Mouse (Mus musculus): ENCODE data around the gene Mblac1. TPM values are rescaled to one million over a fixed set of nuclear protein-coding genes. Genes with fewer than 3 reads are reported as not detected.

Mblac1 gene
- polyA plus RNA-seq, 1 experiment: 1.4 TPM

DNA sequence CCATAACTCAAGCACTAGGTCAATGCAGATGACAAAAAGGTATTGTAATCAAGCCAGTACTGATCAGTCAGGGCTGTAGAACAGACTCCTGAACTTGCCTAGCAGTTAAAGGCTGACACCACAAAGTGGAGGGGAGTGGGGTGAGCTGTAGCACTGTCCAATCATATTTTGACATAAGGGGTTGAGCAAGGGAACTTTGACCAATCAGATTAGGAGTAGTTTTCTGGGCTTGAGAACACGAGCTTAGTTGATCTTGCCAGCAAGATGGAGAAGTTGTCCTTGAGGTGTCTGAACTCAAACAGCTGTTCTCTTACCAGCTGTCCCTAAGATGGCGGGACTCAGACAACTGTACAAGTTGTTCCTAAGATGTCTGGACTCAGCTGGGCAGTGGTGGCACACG is 20.9 kb upstream of the Mblac1 start:
- Histone ChIP-seq H3K27me3 (ENCODE audit: control insufficient read depth, insufficient read depth, low read length, poor library complexity, severe bottlenecking) (no peaks in the 10 kb centered on the region), H3K27ac (ENCODE audit: insufficient read depth, low read length) (no peak overlapping the region), H3K9ac (ENCODE audit: low read depth, poor library complexity, severe bottlenecking) (0 out of 2 replicates have a peak overlapping the region, but pooled peaks have one; percentile 94), H3K9me3 (replicated peaks; ENCODE audit: control insufficient read depth, insufficient read depth, low read length, poor library complexity, severe bottlenecking) (no peaks in the 10 kb centered on the region), H3K4me3 (ENCODE audit: low read depth, low read length) (no peak overlapping the region), H3K36me3 (ENCODE audit: control insufficient read depth, insufficient read depth, low read length, poor library complexity, severe bottlenecking) (peaks cover 25% of the 10 kb centered on the region), H3K4me1 (ENCODE audit: control insufficient read depth, insufficient read depth, low read length) (peaks cover 1% of the 10 kb centered on the region)
- TF ChIP-seq POLR2A (IDR thresholded peaks at IDR 0.05; ENCODE audit: insufficient read depth, low read length): no peak

DNA sequence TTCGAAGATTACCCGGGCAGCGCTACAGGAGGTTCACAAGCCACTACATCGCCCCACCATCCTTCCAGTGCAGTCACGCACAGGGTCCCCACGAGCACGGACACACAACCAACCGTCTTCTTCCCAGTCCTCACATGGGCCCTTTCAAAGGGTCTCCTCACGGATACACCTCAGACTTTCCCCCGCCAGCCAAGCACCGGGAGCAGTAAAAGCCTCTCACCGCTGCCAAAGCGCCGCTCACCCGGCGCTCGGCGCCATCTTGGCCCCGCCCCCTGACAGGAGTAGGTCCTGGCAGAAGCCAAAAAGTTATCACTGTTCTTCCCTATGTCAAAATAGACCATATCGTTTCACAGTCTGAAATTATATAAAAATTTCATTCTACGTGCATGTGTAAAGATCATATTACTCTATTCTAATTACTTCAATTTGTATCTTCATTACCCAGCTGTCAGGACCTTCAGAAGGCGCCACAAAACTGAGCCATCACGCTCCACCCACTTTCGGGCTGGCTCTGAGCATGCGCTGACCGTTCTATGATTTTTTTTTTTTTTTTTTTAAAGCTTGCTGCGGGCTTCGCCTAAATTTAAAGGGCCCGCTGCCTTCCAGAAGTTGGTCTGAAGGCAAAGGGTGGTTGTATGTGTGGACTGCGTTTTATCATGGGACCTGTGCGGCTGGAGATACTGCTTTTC is 7.0 kb upstream of the Mblac1 start, which contains the start of the genes Taf6 and Cnpy4:
Gene Taf6 (minus strand): TSS at position 502 of the 689 bp plus-strand sequence.
Gene Cnpy4 (plus strand): TSS at position 536 of the 689 bp plus-strand sequence.
- H3K36me3 ChIP-seq (ENCODE audit: control insufficient read depth, insufficient read depth, low read length, poor library complexity, severe bottlenecking): peaks cover 10% of the 10 kb centered on the region
- no peaks in the 10 kb centered on the region for H3K27me3 ChIP-seq (ENCODE audit: control insufficient read depth, insufficient read depth, low read length, poor library complexity, severe bottlenecking)
- TF ChIP-seq CTCF (IDR thresholded peaks at IDR 0.05; ENCODE audit: low read depth, low read length) (no peak), POLR2A (IDR thresholded peaks at IDR 0.05; ENCODE audit: insufficient read depth, low read length) (peak; percentile 85)
- H3K4me1 ChIP-seq (ENCODE audit: control insufficient read depth, insufficient read depth, low read length): no peaks in the 10 kb centered on the region
- no peaks in the 10 kb centered on the region for H3K9me3 ChIP-seq (replicated peaks; ENCODE audit: control insufficient read depth, insufficient read depth, low read length, poor library complexity, severe bottlenecking)
- peak within 1 kb of the TSS; percentile 95 for H3K4me3 ChIP-seq (ENCODE audit: low read depth, low read length)
- peak within 1 kb of the TSS; percentile 71 for H3K9ac ChIP-seq (ENCODE audit: low read depth, poor library complexity, severe bottlenecking)
- H3K27ac ChIP-seq (ENCODE audit: insufficient read depth, low read length): peak within 1 kb of the TSS; percentile 2; the same call in 1 of the 2 replicates

DNA sequence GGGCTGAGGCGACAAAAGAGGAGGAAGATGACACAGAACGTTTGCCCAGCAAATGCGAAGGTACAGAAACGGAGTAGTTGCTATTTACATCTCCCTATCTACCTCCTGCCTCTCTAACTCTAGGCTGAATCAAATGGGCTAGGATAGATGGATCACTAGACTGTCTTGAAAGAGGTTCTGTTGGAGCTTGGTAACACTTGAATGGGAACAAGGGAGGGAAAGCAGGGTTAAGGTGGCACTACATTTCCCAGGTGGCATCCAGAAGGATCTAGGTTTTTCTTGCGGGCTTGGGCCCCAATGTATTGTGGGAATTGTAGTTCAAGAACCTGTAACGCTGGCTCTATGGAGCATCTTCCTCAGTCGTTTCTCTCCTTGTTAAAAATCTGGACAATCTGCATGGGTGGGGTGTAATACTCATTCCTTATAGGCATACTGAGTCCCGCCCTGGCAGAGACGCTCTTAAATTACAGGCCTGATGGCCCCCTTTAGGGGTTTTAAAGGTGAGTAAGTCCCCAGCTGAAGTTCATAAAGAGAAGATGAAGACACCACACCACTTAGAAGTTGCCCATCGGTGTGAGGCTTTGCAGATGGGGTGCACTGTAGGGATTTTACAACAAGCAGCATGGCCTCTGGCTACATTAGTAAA is 6.3 kb upstream of the Mblac1 start:
- Histone ChIP-seq H3K4me3 (ENCODE audit: low read depth, low read length) (peak overlapping the region; percentile 95), H3K27me3 (ENCODE audit: control insufficient read depth, insufficient read depth, low read length, poor library complexity, severe bottlenecking) (no peaks in the 10 kb centered on the region), H3K27ac (ENCODE audit: insufficient read depth, low read length) (peak overlapping the region; percentile 2; the same call in 1 of the 2 replicates), H3K36me3 (ENCODE audit: control insufficient read depth, insufficient read depth, low read length, poor library complexity, severe bottlenecking) (peaks cover 5% of the 10 kb centered on the region; the same call in 1 of the 2 replicates), H3K9me3 (replicated peaks; ENCODE audit: control insufficient read depth, insufficient read depth, low read length, poor library complexity, severe bottlenecking) (no peaks in the 10 kb centered on the region), H3K9ac (ENCODE audit: low read depth, poor library complexity, severe bottlenecking) (peak overlapping the region; percentile 71), H3K4me1 (ENCODE audit: control insufficient read depth, insufficient read depth, low read length) (no peaks in the 10 kb centered on the region)
- no peak for TF ChIP-seq POLR2A (IDR thresholded peaks at IDR 0.05; ENCODE audit: insufficient read depth, low read length)
- TF ChIP-seq EP300 (IDR thresholded peaks at IDR 0.05; ENCODE audit: insufficient read depth, low read depth, low read length): no peak
- no peak for TF ChIP-seq CTCF (IDR thresholded peaks at IDR 0.05; ENCODE audit: low read depth, low read length)

DNA sequence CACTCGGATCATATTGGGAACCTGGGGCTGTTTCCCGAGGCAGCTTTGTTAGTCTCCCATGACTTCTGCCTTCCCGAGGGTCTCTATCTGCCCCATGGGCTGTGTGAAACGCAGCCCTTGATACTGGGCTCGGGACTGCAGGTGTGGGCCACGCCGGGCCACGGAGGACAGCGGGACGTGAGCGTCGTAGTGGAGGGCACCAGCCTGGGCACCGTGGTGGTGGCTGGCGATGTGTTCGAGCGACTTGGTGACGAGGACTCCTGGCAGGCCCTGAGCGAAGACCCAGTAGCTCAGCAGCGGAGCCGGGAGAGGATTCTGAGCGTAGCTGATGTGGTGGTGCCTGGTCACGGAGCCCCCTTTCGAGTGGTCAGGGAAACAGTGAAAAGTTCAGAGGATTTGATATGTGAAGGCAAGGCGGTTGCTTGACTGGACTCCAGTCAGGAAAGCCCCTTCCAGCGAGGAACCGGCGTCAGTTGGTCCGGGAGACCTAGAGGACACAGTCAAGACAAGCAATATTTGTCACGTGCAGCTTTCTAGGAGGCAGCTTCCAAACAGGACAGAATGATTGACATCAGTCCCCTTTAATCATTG is 736 bp downstream of the Mblac1 start:
- H3K27me3 ChIP-seq (ENCODE audit: control insufficient read depth, insufficient read depth, low read length, poor library complexity, severe bottlenecking): no peaks in the 10 kb centered on the region
- H3K27ac ChIP-seq (ENCODE audit: insufficient read depth, low read length): no peak overlapping the region

DNA sequence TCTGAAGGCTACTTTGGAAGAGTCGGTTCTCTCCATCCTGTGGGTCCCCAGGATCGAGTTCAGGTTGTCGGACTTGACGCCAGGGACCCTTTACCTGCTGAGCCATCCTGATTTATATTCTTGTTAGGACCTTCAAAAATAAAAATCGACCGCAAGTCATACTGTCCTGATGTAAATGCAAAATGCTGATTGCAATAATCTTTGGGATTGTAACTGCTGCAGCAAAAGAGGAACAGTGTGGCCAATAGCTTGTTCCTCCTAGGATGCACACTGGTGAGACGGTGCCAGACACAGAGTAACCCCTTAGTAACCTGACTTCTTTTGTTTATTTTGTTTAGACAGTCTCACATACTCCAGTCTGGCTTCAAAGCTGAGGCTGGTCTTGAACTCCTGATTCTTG is 1.3 kb downstream of the Mblac1 start:
- TF ChIP-seq CTCF (IDR thresholded peaks at IDR 0.05; ENCODE audit: low read depth, low read length) (no peak), POLR2A (IDR thresholded peaks at IDR 0.05; ENCODE audit: insufficient read depth, low read length) (no peak), EP300 (IDR thresholded peaks at IDR 0.05; ENCODE audit: insufficient read depth, low read depth, low read length) (no peak)
- H3K27ac ChIP-seq (ENCODE audit: insufficient read depth, low read length): no peak overlapping the region

More for the DNA sequence above, 736 bp downstream of the Mblac1 start:
- Histone ChIP-seq H3K4me3 (ENCODE audit: low read depth, low read length) (peak overlapping the region; percentile 74), H3K4me1 (ENCODE audit: control insufficient read depth, insufficient read depth, low read length) (no peaks in the 10 kb centered on the region), H3K36me3 (ENCODE audit: control insufficient read depth, insufficient read depth, low read length, poor library complexity, severe bottlenecking) (no peaks in the 10 kb centered on the region), H3K9me3 (replicated peaks; ENCODE audit: control insufficient read depth, insufficient read depth, low read length, poor library complexity, severe bottlenecking) (no peaks in the 10 kb centered on the region), H3K9ac (ENCODE audit: low read depth, poor library complexity, severe bottlenecking) (peak overlapping the region; percentile 63)
- TF ChIP-seq CTCF (IDR thresholded peaks at IDR 0.05; ENCODE audit: low read depth, low read length): no peak
- no peak for TF ChIP-seq POLR2A (IDR thresholded peaks at IDR 0.05; ENCODE audit: insufficient read depth, low read length)
- no peak for TF ChIP-seq EP300 (IDR thresholded peaks at IDR 0.05; ENCODE audit: insufficient read depth, low read depth, low read length)

DNA sequence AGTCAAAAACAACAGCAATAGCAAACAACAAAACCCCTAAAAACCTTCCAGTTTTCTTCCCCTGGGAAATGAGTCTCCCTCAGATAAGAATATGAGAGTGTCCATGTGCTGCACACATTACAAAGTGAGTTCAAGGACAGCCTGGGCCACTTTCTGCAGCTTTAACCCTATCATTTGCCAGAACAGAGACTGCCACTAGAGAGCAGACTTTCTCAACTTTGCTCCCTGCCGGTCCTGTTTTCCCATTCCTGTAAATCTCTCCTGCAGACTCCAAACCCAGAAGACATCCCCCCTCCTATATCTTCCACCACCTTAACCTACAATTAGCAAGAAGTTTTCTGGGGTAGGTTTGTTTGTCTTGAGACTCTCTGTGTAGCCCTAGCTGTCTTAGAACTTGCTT is 5.5 kb downstream of the Mblac1 start:
- H3K27ac ChIP-seq (ENCODE audit: insufficient read depth, low read length): no peak overlapping the region
- no peak overlapping the region for H3K4me3 ChIP-seq (ENCODE audit: low read depth, low read length)
- no peaks in the 10 kb centered on the region for H3K4me1 ChIP-seq (ENCODE audit: control insufficient read depth, insufficient read depth, low read length)
- H3K9ac ChIP-seq (ENCODE audit: low read depth, poor library complexity, severe bottlenecking): no peak overlapping the region
- no peaks in the 10 kb centered on the region for H3K27me3 ChIP-seq (ENCODE audit: control insufficient read depth, insufficient read depth, low read length, poor library complexity, severe bottlenecking)
- TF ChIP-seq EP300 (IDR thresholded peaks at IDR 0.05; ENCODE audit: insufficient read depth, low read depth, low read length) (no peak), POLR2A (IDR thresholded peaks at IDR 0.05; ENCODE audit: insufficient read depth, low read length) (no peak), CTCF (IDR thresholded peaks at IDR 0.05; ENCODE audit: low read depth, low read length) (peak; percentile 32)
- H3K9me3 ChIP-seq (replicated peaks; ENCODE audit: control insufficient read depth, insufficient read depth, low read length, poor library complexity, severe bottlenecking): peaks cover 8% of the 10 kb centered on the region
- no peaks in the 10 kb centered on the region for H3K36me3 ChIP-seq (ENCODE audit: control insufficient read depth, insufficient read depth, low read length, poor library complexity, severe bottlenecking)

More for the DNA sequence above, 1.3 kb downstream of the Mblac1 start:
- Histone ChIP-seq H3K4me1 (ENCODE audit: control insufficient read depth, insufficient read depth, low read length) (no peaks in the 10 kb centered on the region), H3K9me3 (replicated peaks; ENCODE audit: control insufficient read depth, insufficient read depth, low read length, poor library complexity, severe bottlenecking) (no peaks in the 10 kb centered on the region), H3K36me3 (ENCODE audit: control insufficient read depth, insufficient read depth, low read length, poor library complexity, severe bottlenecking) (no peaks in the 10 kb centered on the region), H3K27me3 (ENCODE audit: control insufficient read depth, insufficient read depth, low read length, poor library complexity, severe bottlenecking) (no peaks in the 10 kb centered on the region), H3K4me3 (ENCODE audit: low read depth, low read length) (no peak overlapping the region), H3K9ac (ENCODE audit: low read depth, poor library complexity, severe bottlenecking) (peak overlapping the region; percentile 63; the same call in 1 of the 2 replicates)
